1 mouse cellular context compared by ENCODE assay signal in genomic region chr10:128921883-128922821, GRCm38 (mm10).
A peak's percentile ranks its signal among the peaks of the same experiment; 100 is the strongest.
TF ChIP-seq lines count a peak whose summit lies in the region.

No protein-coding gene starts in this region.

TF ChIP-seq in CH12.LX, 34 proteins besides CTCF, POLR2A, EP300 and RAD21:
- TF ChIP-seq UBTF (IDR thresholded peaks at IDR 0.05; ENCODE audit: low read depth, low read length) (0 out of 2 replicates have a peak, but pooled peaks have one; percentile 12), USF1 (IDR thresholded peaks at IDR 0.05; ENCODE audit: low read depth, low read length) (no peak)
